Mouse (Mus musculus): ENCODE results near the gene Nectin2. TPM values are rescaled to one million over a fixed set of nuclear protein-coding genes. Genes with fewer than 3 reads are reported as not detected.
A peak's percentile ranks its signal among the peaks of the same experiment; 100 is the strongest.

Gene Nectin2
- polyA plus RNA-seq, 1 experiment, result 38.3 TPM

- Histone ChIP-seq H3K4me3 (ENCODE audit: insufficient read depth, low read depth, low read length) (no peak overlapping the region), H3K27ac (replicated peaks; ENCODE audit: low read depth, low read length) (peak overlapping the region; percentile 34; the same call in 1 of the 2 replicates), H3K4me1 (ENCODE audit: control insufficient read depth, insufficient read depth, insufficient read length, low read length) (peaks cover 25% of the 10 kb centered on the region)
Measured at GRCm38 (mm10) chr7:19741329-19742031, 8.8 kb downstream of the Nectin2 start.

- peaks cover 24% of the 10 kb centered on the region for H3K4me1 ChIP-seq (ENCODE audit: control insufficient read depth, insufficient read depth, insufficient read length, low read length)
- H3K27ac ChIP-seq (replicated peaks; ENCODE audit: low read depth, low read length), result no peak overlapping the region
- H3K4me3 ChIP-seq (ENCODE audit: insufficient read depth, low read depth, low read length), result no peak overlapping the region
Measured at GRCm38 (mm10) chr7:19740269-19740668, 10.0 kb downstream of the Nectin2 start.

GRCm38 (mm10) chr7:19738771-19739170 lies 11.5 kb downstream of the Nectin2 start:
- Histone ChIP-seq H3K27ac (replicated peaks; ENCODE audit: low read depth, low read length) (no peak overlapping the region), H3K4me1 (ENCODE audit: control insufficient read depth, insufficient read depth, insufficient read length, low read length) (peaks cover 22% of the 10 kb centered on the region), H3K4me3 (ENCODE audit: insufficient read depth, low read depth, low read length) (no peak overlapping the region)

GRCm38 (mm10) chr7:19736389-19737057 lies 13.8 kb downstream of the Nectin2 start:
- Histone ChIP-seq H3K27ac (replicated peaks; ENCODE audit: low read depth, low read length) (peak overlapping the region; percentile 41; the same call in 1 of the 2 replicates), H3K4me1 (ENCODE audit: control insufficient read depth, insufficient read depth, insufficient read length, low read length) (peaks cover 8% of the 10 kb centered on the region)

GRCm38 (mm10) chr7:19734178-19734666 lies 16.1 kb downstream of the Nectin2 start:
- Histone ChIP-seq H3K4me3 (ENCODE audit: insufficient read depth, low read depth, low read length) (no peak overlapping the region), H3K4me1 (ENCODE audit: control insufficient read depth, insufficient read depth, insufficient read length, low read length) (peaks cover 5% of the 10 kb centered on the region), H3K27ac (replicated peaks; ENCODE audit: low read depth, low read length) (peak overlapping the region; percentile 85)

More at GRCm38 (mm10) chr7:19736389-19737057, 13.8 kb downstream of the Nectin2 start:
- H3K4me3 ChIP-seq (ENCODE audit: insufficient read depth, low read depth, low read length), result no peak overlapping the region

GRCm38 (mm10) chr7:19726541-19726940 lies 23.7 kb downstream of the Nectin2 start:
- H3K4me3 ChIP-seq (ENCODE audit: insufficient read depth, low read depth, low read length), result no peak overlapping the region
- peaks cover 17% of the 10 kb centered on the region for H3K4me1 ChIP-seq (ENCODE audit: control insufficient read depth, insufficient read depth, insufficient read length, low read length)
- no peak overlapping the region for H3K27ac ChIP-seq (replicated peaks; ENCODE audit: low read depth, low read length)

- peaks cover 17% of the 10 kb centered on the region for H3K4me1 ChIP-seq (ENCODE audit: control insufficient read depth, insufficient read depth, insufficient read length, low read length)
- H3K27ac ChIP-seq (replicated peaks; ENCODE audit: low read depth, low read length), result peak overlapping the region; percentile 36; the same call in 1 of the 2 replicates
- H3K4me3 ChIP-seq (ENCODE audit: insufficient read depth, low read depth, low read length), result no peak overlapping the region
Measured at GRCm38 (mm10) chr7:19724167-19724566, 26.1 kb downstream of the Nectin2 start.

GRCm38 (mm10) chr7:19722754-19723195 lies 27.5 kb downstream of the Nectin2 start:
- Histone ChIP-seq H3K4me3 (ENCODE audit: insufficient read depth, low read depth, low read length) (no peak overlapping the region), H3K4me1 (ENCODE audit: control insufficient read depth, insufficient read depth, insufficient read length, low read length) (peaks cover 11% of the 10 kb centered on the region; the same call in 1 of the 2 replicates), H3K27ac (replicated peaks; ENCODE audit: low read depth, low read length) (peak overlapping the region; percentile 85)

- Histone ChIP-seq H3K27ac (replicated peaks; ENCODE audit: low read depth, low read length) (no peak overlapping the region), H3K4me3 (ENCODE audit: insufficient read depth, low read depth, low read length) (no peak overlapping the region)
Measured at GRCm38 (mm10) chr7:19719200-19719599, 31.1 kb downstream of the Nectin2 start.

GRCm38 (mm10) chr7:19718297-19718952 lies 31.9 kb downstream of the Nectin2 start:
- H3K4me3 ChIP-seq (ENCODE audit: insufficient read depth, low read depth, low read length), result no peak overlapping the region
- H3K27ac ChIP-seq (replicated peaks; ENCODE audit: low read depth, low read length), result no peak overlapping the region
- peaks cover 11% of the 10 kb centered on the region; the same call in 1 of the 2 replicates for H3K4me1 ChIP-seq (ENCODE audit: control insufficient read depth, insufficient read depth, insufficient read length, low read length)

More at GRCm38 (mm10) chr7:19719200-19719599, 31.1 kb downstream of the Nectin2 start:
- peaks cover 11% of the 10 kb centered on the region; the same call in 1 of the 2 replicates for H3K4me1 ChIP-seq (ENCODE audit: control insufficient read depth, insufficient read depth, insufficient read length, low read length)

GRCm38 (mm10) chr7:19717346-19717745 lies 32.9 kb downstream of the Nectin2 start:
- H3K4me1 ChIP-seq (ENCODE audit: control insufficient read depth, insufficient read depth, insufficient read length, low read length), result peaks cover 8% of the 10 kb centered on the region; the same call in 1 of the 2 replicates
- no peak overlapping the region for H3K4me3 ChIP-seq (ENCODE audit: insufficient read depth, low read depth, low read length)
- no peak overlapping the region for H3K27ac ChIP-seq (replicated peaks; ENCODE audit: low read depth, low read length)

- H3K4me1 ChIP-seq (ENCODE audit: control insufficient read depth, insufficient read depth, insufficient read length, low read length), result peaks cover 3% of the 10 kb centered on the region; the same call in 1 of the 2 replicates
- no peak overlapping the region for H3K27ac ChIP-seq (replicated peaks; ENCODE audit: low read depth, low read length)
- no peak overlapping the region for H3K4me3 ChIP-seq (ENCODE audit: insufficient read depth, low read depth, low read length)
Measured at GRCm38 (mm10) chr7:19716822-19717221, 33.5 kb downstream of the Nectin2 start.

- H3K4me1 ChIP-seq (ENCODE audit: control insufficient read depth, insufficient read depth, insufficient read length, low read length), result no peaks in the 10 kb centered on the region
- peak overlapping the region; percentile 57 for H3K4me3 ChIP-seq (ENCODE audit: insufficient read depth, low read depth, low read length)
- H3K27ac ChIP-seq (replicated peaks; ENCODE audit: low read depth, low read length), result peak overlapping the region; percentile 80
Measured at GRCm38 (mm10) chr7:19716055-19716682, 34.1 kb downstream of the Nectin2 start.

- peak within 1 kb of the TSS; percentile 80 for H3K27ac ChIP-seq (replicated peaks; ENCODE audit: low read depth, low read length)
- no peaks in the 10 kb centered on the region for H3K4me1 ChIP-seq (ENCODE audit: control insufficient read depth, insufficient read depth, insufficient read length, low read length)
- peak within 1 kb of the TSS; percentile 78 for H3K4me3 ChIP-seq (ENCODE audit: insufficient read depth, low read depth, low read length)
Measured at GRCm38 (mm10) chr7:19715239-19716054, 34.8 kb downstream of the Nectin2 start, which contains the start of gene Tomm40. Gene Tomm40, minus strand, starts transcription at chr7:19715438.
